Mouse (Mus musculus) stomach, postnatal 0 days (tissue): ENCODE results near the gene Strn4. TPM values are rescaled to one million over a fixed set of nuclear protein-coding genes. Genes with fewer than 3 reads are reported as not detected.

ENCODE experiments used
- ATAC-seq: fragments of 200-750 bp; cut with Nextera tagmentation; 2 replicates; pipeline ENCODE4 v1.8.0; 2017; ENCODE audit not compliant: low FRiP score, low TSS enrichment
- DNase-seq: peaks from one replicate; pipeline ENCODE4 v3.0.0-alpha.2; 2016; ENCODE audit warnings: low spot score
- H3K27ac ChIP-seq: fragments of 300-500 bp; sonication (generic); replicated peaks from 2 replicates; pipeline ENCODE4 v1.5.1; 2014; ENCODE audit warnings: mild to moderate bottlenecking, control low read depth
- H3K27me3 ChIP-seq: fragments of 300-500 bp; sonication (generic); 2 replicates; pipeline ENCODE4 v1.6.1; 2014; ENCODE audit warnings: low read length; ENCODE audit not compliant: control insufficient read depth, insufficient read depth
- H3K36me3 ChIP-seq: fragments of 300-500 bp; sonication (generic); 2 replicates; pipeline ENCODE4 v1.6.1; 2014; ENCODE audit warnings: low read length, mixed read lengths; ENCODE audit not compliant: control insufficient read depth, insufficient read depth
- H3K4me1 ChIP-seq: fragments of 300-500 bp; sonication (generic); replicated peaks from 2 replicates; pipeline ENCODE4 v1.6.1; 2014; ENCODE audit warnings: antibody characterized with exemption; ENCODE audit not compliant: control insufficient read depth, insufficient read depth
- H3K4me2 ChIP-seq: fragments of 300-500 bp; sonication (generic); replicated peaks from 2 replicates; pipeline ENCODE4 v1.6.1; 2014; ENCODE audit warnings: low read depth, mild to moderate bottlenecking, control low read depth, moderate library complexity
- H3K4me3 ChIP-seq: fragments of 300-500 bp; sonication (generic); 2 replicates; pipeline ENCODE4 v1.5.1; 2014; ENCODE audit warnings: low read depth, low read length, control low read depth
- H3K9ac ChIP-seq: fragments of 300-500 bp; sonication (generic); 2 replicates; pipeline ENCODE4 v1.6.1; 2014; ENCODE audit warnings: mild to moderate bottlenecking, low read length, control low read depth, mixed read lengths
- H3K9me3 ChIP-seq: fragments of 300-500 bp; sonication (generic); 2 replicates; pipeline ENCODE4 v1.6.1; 2016; ENCODE audit warnings: low read length; ENCODE audit not compliant: control insufficient read depth
- CTCF ChIP-seq: IDR thresholded peaks from 2 replicates; pipeline ENCODE4 v1.5.1; 2016; ENCODE audit warnings: antibody characterized with exemption, low read depth, mild to moderate bottlenecking, moderate library complexity
- EP300 ChIP-seq: optimal IDR thresholded peaks from 2 replicates; pipeline ENCODE3; 2016; ENCODE audit warnings: antibody characterized with exemption
- WGBS: fragments of 180-500 bp; shearing (Covaris S2); extraction: QIAGEN DNeasy Blood & Tissue Kit; methylation state at CpG from one replicate; pipeline ENCODE4 v1.1.7; 2014; 5-methylcytosine and 5-hydroxymethylcytosine counted together
- polyA plus RNA-seq: library from polyadenylated mRNA; unstranded; fragments of >200 nt; fragmentation: Nextera tagmentation; extraction: Ambion mirVana; gene quantifications from 2 replicates; pipeline ENCODE4 v1.2.1, GENCODE M21; 2015

Gene Strn4
- polyA plus RNA-seq, 1 experiment from 2014 or later, result 45.1 TPM

- ATAC-seq, result no peak
- TF ChIP-seq CTCF (no peak), EP300 (no peak)
- Histone ChIP-seq H3K36me3 (peaks cover 23% of the 10 kb centered on the region), H3K27ac (peak overlapping the region; percentile 85), H3K4me2 (peak overlapping the region; percentile 97), H3K9ac (peak overlapping the region; percentile 84; the same call in 1 of the 2 replicates), H3K27me3 (no peaks in the 10 kb centered on the region), H3K4me3 (no peak overlapping the region), H3K9me3 (no peaks in the 10 kb centered on the region), H3K4me1 (peaks cover 5% of the 10 kb centered on the region; the same call in 1 of the 2 replicates)
- 30% methylated on average over 11 of the region's 11 CpGs for WGBS
- no peak for DNase-seq
Observed at GRCm38 (mm10) chr7:16841561-16842560, 26.2 kb downstream of the Strn4 start.

GRCm38 (mm10) chr7:16842645-16843063 lies 27.0 kb downstream of the Strn4 start, which contains the start of gene Prkd2:
Gene Prkd2, plus strand, starts transcription at chr7:16842902.
- peaks cover 17% of the 10 kb centered on the region for H3K36me3 ChIP-seq
- peaks cover 5% of the 10 kb centered on the region; the same call in 1 of the 2 replicates for H3K4me1 ChIP-seq
- no peaks in the 10 kb centered on the region for H3K27me3 ChIP-seq
- H3K4me3 ChIP-seq, result peak within 1 kb of the TSS; percentile 67
- H3K4me2 ChIP-seq, result peak within 1 kb of the TSS; percentile 97
- ATAC-seq (peak; percentile 77; the same call in 1 of the 2 replicates), DNase-seq (peak; percentile 90)
- H3K9me3 ChIP-seq, result no peaks in the 10 kb centered on the region
- H3K9ac ChIP-seq, result peak within 1 kb of the TSS; percentile 84
- peak within 1 kb of the TSS; percentile 85 for H3K27ac ChIP-seq
- under 1% methylated on average over 31 of the region's 32 CpGs for WGBS
- TF ChIP-seq EP300, result no peak
- TF ChIP-seq CTCF, result no peak

GRCm38 (mm10) chr7:16843441-16844171 lies 27.9 kb downstream of the Strn4 start:
- H3K4me2 ChIP-seq, result peak overlapping the region; percentile 97
- H3K9me3 ChIP-seq, result no peaks in the 10 kb centered on the region
- ATAC-seq (peak; percentile 3; the same call in 1 of the 2 replicates), DNase-seq (peak; percentile 33)
- H3K27ac ChIP-seq, result peak overlapping the region; percentile 85
- H3K9ac ChIP-seq, result peak overlapping the region; percentile 84
- no peaks in the 10 kb centered on the region for H3K27me3 ChIP-seq
- H3K4me1 ChIP-seq, result peaks cover 5% of the 10 kb centered on the region; the same call in 1 of the 2 replicates
- peak overlapping the region; percentile 67 for H3K4me3 ChIP-seq
- TF ChIP-seq CTCF (no peak), EP300 (no peak)
- WGBS, result 2% methylated on average over 33 of the region's 33 CpGs
- H3K36me3 ChIP-seq, result peaks cover 8% of the 10 kb centered on the region

- peaks cover 8% of the 10 kb centered on the region; the same call in 1 of the 2 replicates for H3K36me3 ChIP-seq
- WGBS, result 38% methylated on average over 3 of the region's 3 CpGs
- ATAC-seq (no peak), DNase-seq (no peak)
- no peaks in the 10 kb centered on the region for H3K27me3 ChIP-seq
- TF ChIP-seq EP300, result no peak
- no peak for TF ChIP-seq CTCF
- H3K27ac ChIP-seq, result peak overlapping the region; percentile 85
- H3K4me3 ChIP-seq, result peak overlapping the region; percentile 67
- peak overlapping the region; percentile 84 for H3K9ac ChIP-seq
- peak overlapping the region; percentile 97 for H3K4me2 ChIP-seq
- no peaks in the 10 kb centered on the region for H3K9me3 ChIP-seq
- H3K4me1 ChIP-seq, result peaks cover 5% of the 10 kb centered on the region; the same call in 1 of the 2 replicates
Observed at GRCm38 (mm10) chr7:16844696-16845071, 29.0 kb downstream of the Strn4 start.

- Histone ChIP-seq H3K27ac (peak overlapping the region; percentile 85), H3K4me1 (peaks cover 5% of the 10 kb centered on the region; the same call in 1 of the 2 replicates), H3K4me2 (peak overlapping the region; percentile 97), H3K36me3 (peaks cover 12% of the 10 kb centered on the region; the same call in 1 of the 2 replicates), H3K9ac (peak overlapping the region; percentile 84), H3K9me3 (no peaks in the 10 kb centered on the region), H3K4me3 (peak overlapping the region; percentile 67), H3K27me3 (no peaks in the 10 kb centered on the region)
- TF ChIP-seq EP300, result no peak
- no peak for TF ChIP-seq CTCF
- peak; percentile 57 for DNase-seq
- ATAC-seq, result peak; percentile 26; the same call in 1 of the 2 replicates
- WGBS, result 25% methylated on average over 14 of the region's 14 CpGs
Observed at GRCm38 (mm10) chr7:16845072-16845819, 29.6 kb downstream of the Strn4 start.
